Mouse (Mus musculus) left cerebral cortex, postnatal 36 days (tissue): ENCODE results near the gene Spa17. TPM values are rescaled to one million over a fixed set of nuclear protein-coding genes. Genes with fewer than 3 reads are reported as not detected.
A peak's percentile ranks its signal among the peaks of the same experiment; 100 is the strongest.

Experiments
- DNase-seq, 2 experiments: peaks; one replicate each; pipeline ENCODE4 v3.0.0; 2021 to 2022; ENCODE audit warnings: low spot score in 2 of 2, mixed read lengths in 1 of 2
- intact Hi-C: fragments of 180-260 bp; cut with DNase I; formaldehyde crosslinking; loops from one replicate; pipeline ENCODE4 v1.15.1; 2025
- total RNA-seq, 2 experiments: library from RNA; stranded (reverse); gene quantifications; 2 replicates each; pipeline ENCODE4 v1.2.3; 2021

Spa17 gene
- total RNA-seq, 2 experiments from 2014 or later = 1.8 to 2.9 TPM

DNA sequence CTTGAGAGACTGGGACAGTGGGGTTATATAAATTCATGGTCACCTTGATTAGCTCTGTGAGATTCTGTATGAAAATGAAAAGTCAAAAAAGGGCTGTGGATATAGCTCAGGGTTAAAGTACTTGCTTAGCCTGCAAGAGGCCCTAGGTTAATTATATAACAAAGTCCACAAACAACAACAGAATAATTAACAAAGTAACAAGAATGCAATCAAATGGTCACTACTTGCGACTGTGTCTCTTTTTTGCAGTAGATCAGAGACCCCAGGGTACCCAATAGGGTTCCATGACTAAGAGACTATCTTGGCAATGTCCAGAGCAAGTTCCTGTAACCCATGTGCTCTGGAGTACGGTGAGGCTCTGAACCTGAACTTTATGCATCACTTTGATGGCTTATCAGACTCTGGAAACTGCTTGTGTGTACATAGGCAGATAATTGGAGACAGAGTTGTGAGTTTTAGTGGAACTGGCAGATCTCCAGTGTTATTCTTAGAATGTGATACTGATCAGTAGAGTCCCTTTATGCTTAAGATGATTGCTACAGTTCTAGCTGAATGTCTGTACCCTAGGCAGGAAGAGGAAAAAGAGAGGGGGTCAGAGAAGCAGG is 44.2 kb downstream of the Spa17 start:
- DNase-seq = no peak
- intact Hi-C loops = loop anchor here (2.0 kb wide), 1 partner anchor 15 kb away; the partner anchor contains the start of gene Siae

DNA sequence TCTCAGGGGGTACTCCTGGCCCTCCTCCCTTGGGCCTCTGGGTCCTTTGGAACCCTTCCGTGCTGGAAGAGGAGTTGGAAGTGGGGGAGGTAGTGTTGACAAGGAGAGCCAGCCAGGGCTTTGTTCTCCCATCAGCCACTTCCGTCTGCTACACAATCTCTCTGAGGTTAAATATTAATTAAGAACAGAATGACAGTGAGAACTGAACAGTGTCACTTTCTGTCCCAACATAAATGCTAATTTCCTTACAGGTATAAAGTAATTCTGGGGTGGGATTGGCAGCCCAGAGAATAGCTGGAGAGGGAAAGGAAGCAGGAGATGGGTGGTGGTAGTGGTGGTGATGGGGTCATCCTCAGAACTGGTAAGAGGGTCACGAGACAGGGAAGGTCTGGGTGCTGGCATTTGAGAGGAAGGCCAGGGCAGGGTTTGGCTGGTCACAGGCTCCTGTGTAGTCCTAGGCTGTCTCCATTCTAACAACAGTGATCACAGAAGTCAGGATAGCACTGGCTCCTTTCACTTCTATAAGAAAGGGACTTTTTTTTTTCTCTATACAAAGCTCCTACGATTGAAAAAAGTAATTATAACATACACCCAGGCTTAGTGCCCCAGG is 44.8 kb downstream of the Spa17 start:
- intact Hi-C loops = loop anchor here (2.0 kb wide), 1 partner anchor 14 kb away; the partner anchor contains the start of gene Siae
- no peak for DNase-seq

DNA sequence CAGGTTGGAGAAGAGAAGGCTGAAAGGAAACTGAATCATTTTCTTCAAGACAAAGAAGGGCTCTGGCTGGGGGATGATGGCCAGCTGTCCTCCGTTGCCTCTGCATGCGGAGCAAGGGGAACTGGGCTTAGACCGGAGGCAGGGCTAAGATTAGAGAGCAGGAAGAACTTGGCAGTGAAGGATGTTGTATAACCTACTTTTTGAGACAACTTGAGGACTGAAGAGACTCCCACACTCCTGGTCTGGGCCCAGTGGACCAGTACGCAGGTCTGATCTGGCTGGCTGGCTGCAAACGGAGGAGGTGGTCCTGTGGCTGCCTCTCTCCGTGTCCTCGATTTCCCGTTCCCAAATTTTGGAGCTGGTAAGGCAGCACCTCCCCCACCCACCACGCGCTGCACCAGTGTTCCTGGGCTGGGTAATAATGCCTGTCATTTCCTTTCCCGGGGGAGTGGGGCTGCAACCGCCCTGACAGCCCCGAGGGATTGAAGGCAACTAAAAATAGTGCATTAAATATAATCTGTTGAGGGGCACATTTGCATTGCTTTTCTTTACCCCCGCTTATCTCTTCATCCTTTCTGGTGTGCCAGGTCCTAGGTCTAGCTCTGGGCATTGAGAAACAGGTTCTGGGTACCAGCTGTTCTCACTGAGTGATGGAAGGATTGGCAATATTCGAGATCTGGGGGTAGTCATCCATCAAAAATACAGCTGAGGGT is 45.5 kb downstream of the Spa17 start:
- peak; percentile 78 to 86 for DNase-seq
- intact Hi-C loops = loop anchor here (2.0 kb wide), 1 partner anchor 13 kb away; the partner anchor contains the start of gene Siae

DNA sequence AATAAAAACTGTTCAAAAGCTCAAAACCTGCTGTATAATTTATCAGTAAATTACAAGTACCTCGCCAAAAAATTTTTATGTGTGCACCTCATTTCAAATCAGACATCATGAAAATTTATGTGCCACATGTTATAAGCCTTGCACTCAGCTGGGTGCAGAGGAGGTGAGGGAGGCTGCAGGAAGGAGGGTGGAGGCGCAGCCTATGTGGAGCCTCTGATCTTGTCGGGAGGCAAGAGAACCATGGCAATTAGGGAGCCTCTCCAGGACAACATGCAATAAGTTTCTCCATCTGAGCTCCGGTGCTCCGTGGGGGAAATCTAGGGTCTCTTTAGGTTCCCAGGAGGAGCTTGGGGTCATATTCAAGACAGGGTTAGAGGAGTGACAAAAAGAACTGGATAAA is 46.1 kb downstream of the Spa17 start:
- intact Hi-C loops = no loop called here
- no peak for DNase-seq

DNA sequence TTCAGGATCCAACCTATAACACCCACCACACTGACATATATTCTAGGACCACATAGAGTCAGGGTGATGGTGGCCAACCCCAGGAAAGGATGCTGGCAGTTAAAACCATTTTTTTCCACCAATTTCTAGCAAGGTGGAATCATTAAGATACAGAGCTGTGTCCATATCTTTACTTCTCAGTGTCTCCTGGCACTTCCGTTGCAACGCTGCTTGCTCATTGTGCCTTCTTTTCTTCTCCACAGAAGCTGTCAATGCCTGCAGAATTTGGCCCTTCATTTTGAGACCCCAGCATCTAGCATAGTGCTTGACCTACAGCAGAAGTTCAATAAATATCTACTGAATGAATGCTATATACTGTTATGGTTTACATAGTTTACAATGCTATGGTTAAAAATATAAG is 46.5 kb downstream of the Spa17 start:
- intact Hi-C loops = no loop called here
- no peak for DNase-seq

DNA sequence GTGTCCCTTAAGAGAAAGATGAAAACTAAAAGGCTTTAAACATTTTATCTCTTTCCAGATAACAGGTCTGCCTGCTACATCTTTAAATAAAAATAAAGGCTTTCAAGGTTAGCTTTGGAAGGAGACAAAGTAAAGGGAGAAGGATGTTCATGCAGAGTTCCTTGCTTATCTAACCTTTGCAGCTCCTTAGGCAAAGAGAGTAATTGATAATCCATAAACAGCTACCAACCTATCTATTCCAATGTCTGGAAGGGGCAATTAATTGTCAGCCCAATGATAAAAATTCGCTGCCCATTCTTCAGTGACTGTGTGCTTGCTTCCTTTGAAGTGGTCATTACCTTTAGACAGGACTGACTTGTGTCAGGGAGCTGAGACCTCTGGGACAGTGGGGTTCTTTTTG is 49.7 kb downstream of the Spa17 start:
- intact Hi-C loops = no loop called here
- DNase-seq = no peak

DNA sequence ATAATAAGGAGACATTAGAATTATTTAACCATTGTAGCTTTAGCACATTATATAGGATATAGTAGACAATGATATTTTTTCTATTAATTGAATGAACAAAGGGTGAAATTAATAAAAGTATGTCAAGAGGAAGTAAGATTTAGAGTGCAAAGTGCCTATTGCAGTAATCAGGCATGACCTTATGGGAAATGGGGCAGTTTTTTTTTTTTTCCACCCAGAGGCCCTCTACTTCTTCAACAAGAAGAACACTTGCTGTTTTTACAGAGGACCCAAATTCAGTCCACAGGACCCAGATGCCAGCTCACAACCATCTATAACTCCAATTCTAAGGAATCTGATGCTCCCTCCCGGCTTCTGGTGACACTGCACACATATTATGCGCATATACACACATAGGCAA is 52.9 kb downstream of the Spa17 start:
- no peak for DNase-seq
- intact Hi-C loops = no loop called here

DNA sequence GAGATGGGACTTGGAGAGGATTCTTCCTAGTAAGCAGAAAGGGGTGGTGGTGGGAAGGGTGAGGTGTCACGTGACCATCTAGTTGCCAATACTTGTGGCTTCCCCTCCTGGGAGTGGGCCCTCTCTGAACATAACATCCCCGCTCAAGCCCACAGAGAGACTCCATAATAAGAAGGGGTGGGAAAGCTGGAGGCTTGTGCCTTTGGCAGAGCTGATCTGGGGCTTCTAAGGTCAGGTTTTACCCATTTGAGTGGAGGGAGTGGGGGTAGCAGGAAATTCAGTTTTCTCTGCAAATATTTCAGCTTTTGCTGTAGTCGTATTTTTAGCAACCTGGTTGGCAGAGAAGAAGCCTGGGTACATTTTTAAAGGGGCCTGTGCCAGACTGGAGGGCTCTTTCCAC is 57.2 kb downstream of the Spa17 start:
- intact Hi-C loops = no loop called here
- peak in 1 of 2 experiments; percentile 54 for DNase-seq

DNA sequence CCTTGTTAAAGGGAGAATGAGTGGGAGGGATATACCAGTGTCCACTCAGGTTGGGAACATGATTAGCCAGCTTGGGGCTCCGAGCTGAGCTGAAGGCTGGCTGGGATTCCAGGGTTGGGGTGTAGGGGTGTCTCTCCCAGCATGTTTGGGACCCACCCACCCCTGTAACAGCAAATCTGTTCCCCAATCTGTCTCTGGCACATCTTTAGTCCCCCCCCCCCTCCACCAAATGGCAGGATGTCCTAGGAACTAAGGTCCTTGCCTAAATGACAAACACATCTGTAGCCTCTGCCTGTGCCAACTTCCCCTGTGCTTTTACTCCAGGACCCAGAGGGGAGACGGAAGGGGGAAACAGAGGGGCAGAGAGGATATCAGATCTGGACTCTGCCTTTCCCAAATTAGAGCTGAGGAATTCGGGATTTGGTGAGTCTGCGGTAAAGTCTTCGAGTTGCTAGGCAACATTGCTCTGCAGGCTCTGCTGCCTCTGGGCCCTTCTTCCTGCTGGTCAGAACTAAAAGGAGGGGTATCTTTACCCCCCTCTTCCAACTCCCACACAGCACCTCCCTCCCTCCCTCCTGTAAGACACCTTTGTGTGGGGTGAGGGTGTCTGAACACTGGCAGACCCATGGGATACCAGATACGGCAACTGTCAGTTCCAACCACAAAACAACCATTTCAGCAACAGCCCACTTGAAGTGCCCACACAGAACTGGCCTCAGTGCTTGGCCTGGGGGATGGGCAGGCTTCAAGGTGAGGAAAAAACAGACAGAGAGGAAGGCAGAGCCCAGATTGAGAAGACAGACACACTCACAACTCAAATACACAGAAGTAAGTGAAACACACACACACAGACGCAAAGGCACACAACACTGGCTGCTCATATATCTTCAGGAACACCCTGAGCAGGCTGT is 58.4 kb downstream of the Spa17 start, which contains the start of gene Siae:
Siae (plus strand) TSS at position 861 of the 911 bp plus-strand sequence.
- intact Hi-C loops = loop anchor here (2.0 to 5.0 kb wide), 2 partner anchors 14 to 377 kb away; no protein-coding TSS in a partner anchor
- DNase-seq = peak in 1 of 2 experiments; percentile 72

DNA sequence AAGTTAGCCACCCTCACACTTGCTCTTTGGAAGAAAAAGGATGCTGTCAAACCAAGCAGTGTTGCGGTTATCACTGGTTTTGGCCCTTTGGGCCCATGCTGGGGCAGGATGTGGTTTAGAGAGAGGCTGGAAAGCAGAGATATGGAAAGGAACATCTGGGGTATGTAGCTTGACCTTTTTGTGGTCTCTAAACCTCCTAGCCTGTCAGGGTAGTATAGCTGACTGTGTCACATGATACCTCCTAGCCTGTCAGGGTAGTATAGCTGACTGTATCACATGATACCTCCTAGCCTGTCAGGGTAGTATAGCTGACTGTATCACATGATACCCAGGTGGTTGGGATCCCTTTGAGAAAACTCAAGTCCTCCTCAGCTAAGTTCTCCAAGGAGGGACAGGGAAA is 59.2 kb downstream of the Spa17 start:
- no peak for DNase-seq
- intact Hi-C loops = loop anchor here (2.0 to 5.0 kb wide), 2 partner anchors 15 to 378 kb away; no protein-coding TSS in a partner anchor

Other genes starting within 250 kb of the Spa17 start
- 10 to 100 TPM; 62.8 to 64.3 TPM for gene Hepacam, start 246.4 kb downstream of the Spa17 start, total RNA-seq
- gene Robo4, start 211.8 kb downstream of the Spa17 start, total RNA-seq = 1 to 10 TPM; 7.6 to 7.8 TPM
- 10 to 100 TPM; 21.6 to 33.0 TPM for gene Robo3, start 180.5 kb downstream of the Spa17 start, total RNA-seq
- gene Msantd2, start 124.4 kb downstream of the Spa17 start, total RNA-seq = 10 to 100 TPM; 18.8 to 26.6 TPM
- gene Esam, start 85.6 kb downstream of the Spa17 start, total RNA-seq = 10 to 100 TPM; 19.5 to 23.0 TPM
- 1 to 10 TPM; 1.4 to 4.1 TPM for gene Vsig2, start 74.5 kb downstream of the Spa17 start, total RNA-seq
- 1,000 to 10,000 TPM; 1,855 to 2,522 TPM for gene Nrgn, start 60.8 kb downstream of the Spa17 start, total RNA-seq
- 10 to 100 TPM; 18.3 to 19.7 TPM for gene Siae, start 58.0 kb downstream of the Spa17 start, total RNA-seq
- 10 to 100 TPM; 52.4 to 63.4 TPM for gene Tbrg1, start 43.6 kb upstream of the Spa17 start, total RNA-seq
- not detected for gene Panx3, start 55.5 kb upstream of the Spa17 start, total RNA-seq
- not detected for gene Olfr160, start 102.5 kb upstream of the Spa17 start, total RNA-seq
- not detected for gene Olfr874, start 131.4 kb upstream of the Spa17 start, total RNA-seq
- gene Olfr875, start 158.1 kb upstream of the Spa17 start, total RNA-seq = not detected
- gene Olfr876, start 189.3 kb upstream of the Spa17 start, total RNA-seq = not detected
- gene Olfr877, start 240.5 kb upstream of the Spa17 start, total RNA-seq = under 1 TPM; 0.15 to 0.43 TPM